Mouse (Mus musculus) kidney, adult 2 months (tissue): ENCODE measurements at regions not wholly inside any gene's neighbourhood (a gene's known extent, or its start where the extent isn't known, plus 50 kb on each side); places are given as distances from the start of the nearest gene placed in this dataset.

Experiments
- CTCF ChIP-seq: fragments of 200-500 bp; conservative IDR thresholded peaks from 2 replicates; pipeline ENCODE4 v1.5.1; 2011; ENCODE audit warnings: low read depth, mild to moderate bottlenecking, control low read depth, low read length, moderate library complexity, mixed read lengths; ENCODE audit not compliant: insufficient read depth, insufficient read length
- POLR2A ChIP-seq: fragments of 200-500 bp; IDR thresholded peaks from one replicate; pipeline ENCODE4 v1.6.1; 2011; ENCODE audit warnings: low read depth, low read length, control low read depth

DNA sequence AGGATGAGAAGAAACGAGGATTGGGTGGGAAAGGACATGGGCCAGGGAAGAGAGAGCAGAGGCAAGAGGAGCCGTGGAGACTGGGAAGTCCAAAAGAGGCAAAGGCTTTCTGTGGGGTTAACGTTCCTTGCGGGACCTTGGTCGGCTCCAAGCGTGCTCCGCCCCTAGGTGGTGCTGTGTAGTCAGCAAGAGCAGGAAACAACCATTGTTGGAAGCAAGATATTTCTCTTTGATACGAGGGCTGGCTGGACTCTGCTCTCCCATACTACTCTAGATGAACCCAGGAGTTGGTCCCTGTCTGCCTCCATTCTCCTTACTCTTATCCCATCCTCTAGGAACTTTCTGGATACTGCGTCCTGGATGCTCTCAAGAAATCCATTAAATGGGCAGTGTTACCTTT is 105.3 kb upstream of the Vangl1 start:
- TF ChIP-seq CTCF, result peak; percentile 87
- TF ChIP-seq POLR2A, result no peak
